Comparison of ENCODE assay signal across 21 mouse cellular contexts in the genomic region with DNA sequence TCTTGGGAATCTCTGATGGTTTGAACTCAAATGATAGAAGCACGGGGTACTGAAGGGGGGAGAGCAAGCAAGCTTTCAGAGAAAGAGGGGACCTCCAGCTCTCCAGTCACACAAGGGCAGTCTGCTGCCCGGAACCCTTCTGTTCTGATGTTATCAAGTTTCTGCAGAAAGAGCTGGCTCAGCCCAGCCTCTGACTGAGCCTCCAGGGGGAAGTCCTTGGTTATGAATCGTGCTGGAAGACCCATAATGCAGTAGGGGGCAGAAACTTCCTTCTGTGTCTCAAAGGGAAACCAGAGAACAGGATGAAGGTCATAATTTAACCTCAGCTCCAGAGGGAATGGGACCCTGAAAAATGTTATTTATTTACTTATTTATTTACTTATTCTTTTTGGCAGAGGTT. TPM values are rescaled to one million over a fixed set of nuclear protein-coding genes. Genes with fewer than 3 reads are reported as not detected.
DNase-seq lines count a peak whose midpoint lies in the region; ATAC-seq and TF ChIP-seq lines count a peak whose summit lies in the region.
"Had no signal": no experiment of that assay in that cellular context is flagged by ENCODE, and none has a peak within 500 bp of the region (broad histone marks: within the 10 kb centered on the region; RNA-seq: fewer than 3 reads in every experiment).

No protein-coding gene starts in this region.

- H3K4me3 ChIP-seq in kidney, embryonic 15.5 days (replicated peaks): no peak overlapping the region
- H3K4me3 ChIP-seq in kidney, embryonic 14.5 days (ENCODE audit: low read length): no peak overlapping the region
- H3K4me3 ChIP-seq in midbrain, postnatal 0 days (ENCODE audit: low read depth, low read length): no peak overlapping the region
- no peak overlapping the region for H3K4me3 ChIP-seq in midbrain, embryonic 13.5 days (replicated peaks)
- H3K4me3 ChIP-seq: erythroblast, embryonic 14.5 days; midbrain, embryonic 12.5 days; myocyte had no signal

- intact Hi-C loops in left cerebral cortex, postnatal 14 days (cut with DNase I): no loop called here

- WGBS in kidney, embryonic 15.5 days: 43% methylated on average over 3 of the region's 3 CpGs
- WGBS in kidney, embryonic 14.5 days: 42% methylated on average over 3 of the region's 3 CpGs
- 77% methylated on average over 3 of the region's 3 CpGs for WGBS in midbrain, postnatal 0 days
- 81% methylated on average over 3 of the region's 3 CpGs for WGBS in midbrain, embryonic 13.5 days

- no peaks in the 10 kb centered on the region for H3K27me3 ChIP-seq in kidney, embryonic 15.5 days
- no peaks in the 10 kb centered on the region for H3K27me3 ChIP-seq in kidney, embryonic 14.5 days (ENCODE audit: control insufficient read depth, insufficient read depth, low read length)
- no peaks in the 10 kb centered on the region for H3K27me3 ChIP-seq in midbrain, postnatal 0 days (ENCODE audit: insufficient read depth, low read length)
- no peaks in the 10 kb centered on the region for H3K27me3 ChIP-seq in midbrain, embryonic 13.5 days
- H3K27me3 ChIP-seq: midbrain, embryonic 12.5 days had no signal

- H3K36me3 ChIP-seq in kidney, embryonic 15.5 days: no peaks in the 10 kb centered on the region
- H3K36me3 ChIP-seq in kidney, embryonic 14.5 days (ENCODE audit: control insufficient read depth, insufficient read depth, low read length): no peaks in the 10 kb centered on the region
- no peaks in the 10 kb centered on the region for H3K36me3 ChIP-seq in midbrain, postnatal 0 days (ENCODE audit: insufficient read depth, low read length)
- H3K36me3 ChIP-seq in midbrain, embryonic 13.5 days: no peaks in the 10 kb centered on the region
- H3K36me3 ChIP-seq: G1E; midbrain, embryonic 12.5 days had no signal

- H3K4me1 ChIP-seq in kidney, embryonic 15.5 days: 0 out of 2 replicates have a peak, but pooled peaks cover 7% of the 10 kb centered on the region
- H3K4me1 ChIP-seq in kidney, embryonic 14.5 days (ENCODE audit: control insufficient read depth, insufficient read depth, low read length): no peaks in the 10 kb centered on the region
- H3K4me1 ChIP-seq in midbrain, postnatal 0 days (ENCODE audit: insufficient read depth, low read length): no peaks in the 10 kb centered on the region
- 0 out of 2 replicates have a peak, but pooled peaks cover 5% of the 10 kb centered on the region for H3K4me1 ChIP-seq in midbrain, embryonic 13.5 days (replicated peaks)

- H3K9ac ChIP-seq in kidney, embryonic 15.5 days: no peak overlapping the region
- no peak overlapping the region for H3K9ac ChIP-seq in kidney, embryonic 14.5 days (ENCODE audit: low read depth, low read length)
- H3K9ac ChIP-seq in midbrain, postnatal 0 days (replicated peaks; ENCODE audit: low read length, poor library complexity, severe bottlenecking): no peak overlapping the region
- H3K9ac ChIP-seq in midbrain, embryonic 13.5 days (replicated peaks): no peak overlapping the region
- H3K9ac ChIP-seq: liver, embryonic 14.5 days; midbrain, embryonic 12.5 days had no signal

- peak overlapping the region; percentile 27; the same call in 1 of the 2 replicates for H3K27ac ChIP-seq in kidney, embryonic 15.5 days
- H3K27ac ChIP-seq in kidney, embryonic 14.5 days (ENCODE audit: low read depth, low read length): no peak overlapping the region
- no peak overlapping the region for H3K27ac ChIP-seq in midbrain, postnatal 0 days (ENCODE audit: low read depth, low read length)
- H3K27ac ChIP-seq in midbrain, embryonic 13.5 days: no peak overlapping the region
- H3K27ac ChIP-seq: hindbrain, postnatal 0 days; liver, embryonic 14.5 days; midbrain, embryonic 12.5 days had no signal

- no peak for DNase-seq in midbrain, postnatal 0 days (ENCODE audit: low spot score)
- DNase-seq in induced T-regulatory cell, adult 2 months (ENCODE audit: low read depth): peak; percentile 65
- DNase-seq in left cerebral cortex, postnatal 14 days (ENCODE audit: low spot score in 2 of 2): no peak
- DNase-seq in natural killer cell, adult 2 months (ENCODE audit: low spot score in 2 of 2): no peak
- DNase-seq: cerebellum, adult 11-12 months; cerebellum, postnatal 36 days; gastrocnemius, postnatal 36 days; left cerebral cortex, postnatal 4 days; lung, postnatal 14 days; right cerebral cortex, adult 18-20 months had no signal

- H3K9me3 ChIP-seq in kidney, embryonic 15.5 days (replicated peaks): no peaks in the 10 kb centered on the region
- no peaks in the 10 kb centered on the region for H3K9me3 ChIP-seq in kidney, embryonic 14.5 days (ENCODE audit: control insufficient read depth, low read length)
- no peaks in the 10 kb centered on the region for H3K9me3 ChIP-seq in midbrain, postnatal 0 days (ENCODE audit: low read length)
- no peaks in the 10 kb centered on the region; the same call in 1 of the 2 replicates for H3K9me3 ChIP-seq in midbrain, embryonic 13.5 days
- H3K9me3 ChIP-seq: midbrain, embryonic 12.5 days had no signal

- ATAC-seq in kidney, embryonic 15.5 days (replicated peaks; ENCODE audit: low FRiP score): no peak
- ATAC-seq in kidney, embryonic 14.5 days (ENCODE audit: low FRiP score, low TSS enrichment): no peak
- ATAC-seq in midbrain, postnatal 0 days (ENCODE audit: low FRiP score): no peak
- ATAC-seq in midbrain, embryonic 13.5 days: no peak
- ATAC-seq: forebrain, embryonic 14.5 days; hindbrain, postnatal 0 days had no signal

- H3K4me2 ChIP-seq in kidney, embryonic 15.5 days: no peak overlapping the region
- H3K4me2 ChIP-seq in kidney, embryonic 14.5 days (replicated peaks; ENCODE audit: low read depth, low read length): no peak overlapping the region
- no peak overlapping the region for H3K4me2 ChIP-seq in midbrain, postnatal 0 days (ENCODE audit: low read depth, low read length, poor library complexity, severe bottlenecking)
- no peak overlapping the region for H3K4me2 ChIP-seq in midbrain, embryonic 13.5 days (replicated peaks)
- H3K4me2 ChIP-seq: heart, embryonic 11.5 days; midbrain, embryonic 12.5 days had no signal

- 0 out of 2 replicates have a peak, but pooled peaks have one; percentile 3 for TF ChIP-seq CTCF in midbrain, postnatal 0 days (IDR thresholded peaks at IDR 0.05)

RNA-seq across cellular contexts. Expression of a gene that starts 16.4 kb away (rescaled TPM):
- 3.5 and 4.0 TPM in 2 replicates for polyA plus RNA-seq in kidney, embryonic 15.5 days (2015; fragmentation: Nextera tagmentation; extraction: Ambion mirVana)
- polyA plus RNA-seq in kidney, embryonic 14.5 days (2014; fragmentation: Nextera tagmentation; extraction: Ambion mirVana): 2.7 and 2.9 TPM in 2 replicates
- 0.28 and 3.1 TPM in 2 replicates for total RNA-seq in midbrain, postnatal 0 days (2014; rRNA removed)
- 0.83 and 1.3 TPM in 2 replicates for polyA plus RNA-seq in midbrain, postnatal 0 days (2015; fragmentation: Nextera tagmentation; extraction: Ambion mirVana)
- polyA plus RNA-seq in midbrain, embryonic 13.5 days (2015; fragmentation: Nextera tagmentation; extraction: Ambion mirVana): 0.85 and 1.6 TPM in 2 replicates
- total RNA-seq in left cerebral cortex, postnatal 14 days (2021): under 1 TPM in 1 of 2 experiments, not detected in 1; 0.88 TPM
- total RNA-seq: G1E; gastrocnemius, postnatal 36 days; hindbrain, postnatal 0 days had no signal
- polyA plus RNA-seq: G1E, myocyte had no signal
